Mouse (Mus musculus) Patski (cell line): ENCODE data around the gene Zbtb45. TPM values are rescaled to one million over a fixed set of nuclear protein-coding genes. Genes with fewer than 3 reads are reported as not detected.
A peak's percentile ranks its signal among the peaks of the same experiment; 100 is the strongest.

Source experiments
- ATAC-seq: fragments of 100-300 bp; one replicate; pipeline ENCODE4 v1.8.0; 2021
- CTCF ChIA-PET: fragments of 350-600 bp; sonication (Branson Sonifier 250); formaldehyde crosslinking; loops from one replicate; lab custom pipeline; 2022; ENCODE audit warnings: inconsistent platforms; lab: Charles Lee
- POLR2A ChIA-PET: fragments of 350-600 bp; sonication (Branson Sonifier 250); formaldehyde crosslinking; loops from one replicate; lab custom pipeline; 2022; ENCODE audit warnings: antibody characterized with exemption, inconsistent platforms; lab: Charles Lee
- DNase-seq: peaks from one replicate; pipeline ENCODE4 v3.0.0-alpha.2; 2011; ENCODE audit warnings: low read depth, low spot score
- H3K27me3 ChIP-seq: fragments of 371-371 bp; one replicate; pipeline ENCODE4 v1.5.1; 2021
- CTCF ChIP-seq: fragments of 100-300 bp; IDR thresholded peaks from one replicate; pipeline ENCODE4 v1.5.1; 2021
- in situ Hi-C: fragments of 300-500 bp; cut with MboI; formaldehyde crosslinking; loops from 3 replicates; pipeline ENCODE4 v1.11.1; 2018; ENCODE audit warnings: low pct_unique_long_range_greater_than_20kb, mixed read lengths
- polyA plus RNA-seq: library from polyadenylated mRNA; unstranded; gene quantifications from one replicate; pipeline ENCODE4 v1.2.3, GENCODE M21; 2021

Gene Zbtb45
- 21.8 TPM for polyA plus RNA-seq

GRCm38 (mm10) chr7:13010005-13010908, at the start of gene Zbtb45:
TSS of gene Zbtb45 (minus strand) at chr7:13010034.
- H3K27me3 ChIP-seq: no peaks in the 10 kb centered on the region
- DNase-seq (no peak), ATAC-seq (no peak)
- POLR2A ChIA-PET: interaction anchor here (0.6 to 1.0 kb wide), 3 partner anchors 19 to 31 kb away, joined by 4 to 5 read pairs (median 4); no protein-coding TSS in a partner anchor
- CTCF ChIA-PET: interaction anchor here (0.7 to 2.3 kb wide), 6 partner anchors 19 to 57 kb away, joined by 3 to 19 read pairs (median 8); partner anchors contain the start of gene Zfp446
- no peak for TF ChIP-seq CTCF
- in situ Hi-C loops: loop anchor here (5.0 kb wide), 1 partner anchor 37 kb away; no protein-coding TSS in a partner anchor

- in situ Hi-C loops: loop anchor here (10.0 to 25.0 kb wide), 2 partner anchors 215 to 453 kb away; partner anchors contain the start of genes Lig1 and Zswim9
- ChIA-PET CTCF (no interaction called here), POLR2A (no interaction called here)
- TF ChIP-seq CTCF: no peak
- DNase-seq (no peak), ATAC-seq (no peak)
- H3K27me3 ChIP-seq: no peaks in the 10 kb centered on the region
Observed at GRCm38 (mm10) chr7:13059536-13059935, 49.7 kb upstream of the Zbtb45 start.

GRCm38 (mm10) chr7:13056913-13057700, 47.3 kb upstream of the Zbtb45 start:
- CTCF ChIA-PET: no interaction called here
- POLR2A ChIA-PET: no interaction called here
- DNase-seq (no peak), ATAC-seq (no peak)
- in situ Hi-C loops: loop anchor here (10.0 to 25.0 kb wide), 2 partner anchors 218 to 455 kb away; partner anchors contain the start of genes Lig1 and Zswim9
- TF ChIP-seq CTCF: no peak
- H3K27me3 ChIP-seq: no peaks in the 10 kb centered on the region

GRCm38 (mm10) chr7:13054287-13055010, 44.6 kb upstream of the Zbtb45 start, which contains the start of gene Mzf1:
TSS of gene Mzf1 (minus strand) at chr7:13054764.
- in situ Hi-C loops: loop anchor here (10.0 to 25.0 kb wide), 2 partner anchors 220 to 458 kb away; partner anchors contain the start of genes Lig1 and Zswim9

GRCm38 (mm10) chr7:13053961-13054286, 44.1 kb upstream of the Zbtb45 start:
- no peaks in the 10 kb centered on the region for H3K27me3 ChIP-seq
- ChIA-PET POLR2A (interaction anchor here (0.9 to 1.1 kb wide), 2 partner anchors 14 to 17 kb away, joined by 3 to 5 read pairs; no protein-coding TSS in a partner anchor), CTCF (interaction anchor here (0.8 to 1.9 kb wide), 3 partner anchors 10 to 14 kb away, joined by 3 to 6 read pairs (median 4); no protein-coding TSS in a partner anchor)
- DNase-seq: no peak
- in situ Hi-C loops: loop anchor here (10.0 to 25.0 kb wide), 2 partner anchors 221 to 458 kb away; partner anchors contain the start of genes Lig1 and Zswim9
- no peak for ATAC-seq
- no peak for TF ChIP-seq CTCF

More at GRCm38 (mm10) chr7:13054287-13055010, 44.6 kb upstream of the Zbtb45 start, which contains the start of gene Mzf1:
- ChIA-PET CTCF (interaction anchor here (1.9 kb wide), 1 partner anchor 9 kb away, joined by 4 read pairs; no protein-coding TSS in a partner anchor), POLR2A (no interaction called here)
- TF ChIP-seq CTCF: no peak
- H3K27me3 ChIP-seq: no peaks in the 10 kb centered on the region
- DNase-seq: peak; percentile 79
- ATAC-seq: peak; percentile 98

GRCm38 (mm10) chr7:13053501-13053900, 43.7 kb upstream of the Zbtb45 start:
- ATAC-seq (no peak), DNase-seq (no peak)
- in situ Hi-C loops: loop anchor here (10.0 to 25.0 kb wide), 2 partner anchors 221 to 459 kb away; partner anchors contain the start of genes Lig1 and Zswim9

GRCm38 (mm10) chr7:13053001-13053400, 43.2 kb upstream of the Zbtb45 start:
- TF ChIP-seq CTCF: no peak
- H3K27me3 ChIP-seq: no peaks in the 10 kb centered on the region
- in situ Hi-C loops: loop anchor here (10.0 to 25.0 kb wide), 2 partner anchors 222 to 459 kb away; partner anchors contain the start of genes Lig1 and Zswim9
- ChIA-PET CTCF (interaction anchor here (0.8 to 1.9 kb wide), 3 partner anchors 11 to 14 kb away, joined by 3 to 6 read pairs (median 4); no protein-coding TSS in a partner anchor), POLR2A (interaction anchor here (0.9 to 1.1 kb wide), 2 partner anchors 13 to 17 kb away, joined by 3 to 5 read pairs; no protein-coding TSS in a partner anchor)
- no peak for DNase-seq
- ATAC-seq: no peak

More at GRCm38 (mm10) chr7:13053501-13053900, 43.7 kb upstream of the Zbtb45 start:
- no peaks in the 10 kb centered on the region for H3K27me3 ChIP-seq
- POLR2A ChIA-PET: interaction anchor here (0.9 to 1.1 kb wide), 2 partner anchors 13 to 17 kb away, joined by 3 to 5 read pairs; no protein-coding TSS in a partner anchor
- CTCF ChIA-PET: interaction anchor here (0.8 to 1.9 kb wide), 3 partner anchors 10 to 14 kb away, joined by 3 to 6 read pairs (median 4); no protein-coding TSS in a partner anchor
- no peak for TF ChIP-seq CTCF

- H3K27me3 ChIP-seq: no peaks in the 10 kb centered on the region
- in situ Hi-C loops: loop anchor here (5.0 kb wide), 1 partner anchor 34 kb away; the partner anchor contains the start of gene Zbtb45
- CTCF ChIA-PET: interaction anchor here (1.2 to 3.5 kb wide), 2 partner anchors 36 to 171 kb away, joined by 3 to 12 read pairs; partner anchors contain the start of gene Zbtb45
- DNase-seq (no peak), ATAC-seq (peak; percentile 46)
- POLR2A ChIA-PET: no interaction called here
- TF ChIP-seq CTCF: peak; percentile 93
Observed at GRCm38 (mm10) chr7:13046084-13046483, 36.2 kb upstream of the Zbtb45 start.

- CTCF ChIA-PET: no interaction called here
- in situ Hi-C loops: no loop called here
- POLR2A ChIA-PET: no interaction called here
- H3K27me3 ChIP-seq: no peaks in the 10 kb centered on the region
- TF ChIP-seq CTCF: no peak
- no peak for DNase-seq
- no peak for ATAC-seq
Observed at GRCm38 (mm10) chr7:13044254-13044625, 34.4 kb upstream of the Zbtb45 start.
